Mouse (Mus musculus): ENCODE results near the gene Ufl1. TPM values are rescaled to one million over a fixed set of nuclear protein-coding genes. Genes with fewer than 3 reads are reported as not detected.

Ufl1 gene
- total RNA-seq, 2 experiments from 2014 or later, result 33.9 to 34.2 TPM

DNA sequence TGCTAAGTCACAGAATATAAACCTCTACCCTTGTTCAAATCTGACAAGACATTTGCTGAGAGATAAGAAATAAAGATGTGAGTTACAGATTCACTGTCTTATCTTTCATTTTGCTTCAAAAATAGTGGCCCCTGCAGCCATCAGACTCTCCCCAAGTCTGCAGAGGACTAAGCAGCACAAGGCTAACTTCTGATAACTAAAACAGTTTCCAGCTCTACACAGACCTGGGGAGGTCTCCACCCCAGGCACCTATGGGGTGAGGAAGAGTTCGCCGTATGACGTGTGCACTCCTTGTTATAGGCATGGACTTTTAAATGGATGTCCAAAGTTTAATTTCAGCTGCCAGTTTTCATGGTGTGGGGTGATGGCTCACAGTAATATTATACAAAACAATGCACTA is 49.1 kb downstream of the Ufl1 start:
- Histone ChIP-seq H3K4me3 (no peak overlapping the region), H3K27ac (no peak overlapping the region)
- no peak for DNase-seq (ENCODE audit: low spot score in 2 of 2)
- TF ChIP-seq CTCF (conservative IDR thresholded peaks at IDR 0.05), result no peak

DNA sequence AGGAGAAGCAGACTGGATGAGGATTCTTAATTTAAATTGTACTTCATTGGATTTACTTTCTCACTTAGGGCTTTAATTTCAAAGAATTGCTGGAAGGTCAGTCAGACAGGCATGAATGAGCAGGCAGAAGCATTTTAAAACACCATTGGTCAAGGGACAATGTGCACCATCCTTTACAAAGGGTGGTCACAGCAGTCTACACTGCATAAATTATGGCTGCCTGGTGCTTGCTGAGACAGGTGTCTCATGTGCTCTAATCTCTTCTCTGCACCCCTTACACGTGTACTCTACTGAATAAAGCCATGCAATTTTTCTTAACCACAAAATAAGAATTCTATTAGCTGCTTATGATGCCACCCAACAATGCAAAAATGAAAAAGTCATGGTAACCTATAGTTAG is 54.1 kb downstream of the Ufl1 start:
- Histone ChIP-seq H3K27ac (no peak overlapping the region), H3K4me3 (no peak overlapping the region)
- no peak for DNase-seq (ENCODE audit: low spot score in 2 of 2)
- no peak for TF ChIP-seq CTCF (conservative IDR thresholded peaks at IDR 0.05)

DNA sequence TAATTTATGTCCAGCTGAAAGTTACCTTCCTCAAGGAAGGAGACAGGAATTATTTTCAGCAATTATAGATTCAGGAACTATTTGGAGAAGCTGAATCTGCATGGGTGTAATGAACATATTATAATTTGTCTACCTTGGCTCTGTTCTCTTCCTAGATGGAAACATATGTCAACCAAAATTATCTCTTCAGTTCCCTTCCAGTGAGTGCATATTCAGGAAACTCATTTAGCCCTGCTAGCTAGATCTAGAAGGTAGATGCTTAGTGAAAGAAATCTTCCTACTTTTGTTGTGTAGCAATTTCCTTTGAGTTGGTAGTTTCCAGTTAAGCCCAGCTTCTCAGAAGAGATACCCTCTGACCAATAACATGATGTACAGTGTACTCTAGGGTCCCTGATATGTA is 59.7 kb downstream of the Ufl1 start:
- no peak for TF ChIP-seq CTCF (conservative IDR thresholded peaks at IDR 0.05)
- no peak for DNase-seq (ENCODE audit: low spot score in 2 of 2)
- Histone ChIP-seq H3K4me3 (no peak overlapping the region), H3K27ac (no peak overlapping the region)

DNA sequence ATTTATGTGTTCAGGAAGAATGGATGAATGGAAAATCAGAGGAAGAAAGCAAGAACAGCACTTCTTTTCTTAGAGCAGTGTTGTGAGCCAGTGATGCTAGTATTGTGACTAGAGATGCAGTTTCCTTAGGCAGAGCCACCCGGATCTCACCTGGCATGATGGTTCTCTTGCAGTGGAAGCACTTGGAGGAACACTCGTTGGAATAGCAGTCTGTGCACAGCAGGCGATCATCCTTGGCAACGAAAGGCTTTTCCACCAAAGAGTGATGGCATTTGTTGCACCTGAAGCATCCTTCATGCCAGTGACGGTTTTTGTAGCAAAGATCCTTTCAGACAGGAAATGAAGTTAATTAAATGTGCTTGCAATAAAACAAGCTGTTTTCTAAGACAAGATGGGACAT is 68.2 kb downstream of the Ufl1 start:
- no peak for TF ChIP-seq CTCF (conservative IDR thresholded peaks at IDR 0.05)

DNA sequence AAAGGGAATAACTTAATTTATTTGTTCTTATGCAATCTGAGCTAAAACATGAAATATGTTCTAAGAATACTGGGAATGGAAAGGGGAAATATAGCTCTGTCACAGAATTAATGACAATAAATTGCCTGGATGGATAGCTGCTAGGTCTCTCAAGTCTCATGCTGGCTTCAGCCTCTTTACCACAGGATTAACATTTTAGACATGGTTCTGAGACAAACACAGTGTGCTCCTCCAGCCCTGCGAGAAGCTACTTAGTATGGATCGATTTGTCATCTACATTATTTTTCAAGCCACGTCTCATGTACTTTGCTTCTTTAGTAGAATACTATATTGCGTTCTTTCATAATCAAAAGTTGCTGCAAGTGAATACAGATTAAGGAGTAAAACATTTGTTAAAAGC is 75.5 kb downstream of the Ufl1 start:
- DNase-seq (ENCODE audit: low spot score in 2 of 2), result no peak
- Histone ChIP-seq H3K4me3 (no peak overlapping the region), H3K27ac (no peak overlapping the region)
- TF ChIP-seq CTCF (conservative IDR thresholded peaks at IDR 0.05), result no peak

More for the DNA sequence above, 68.2 kb downstream of the Ufl1 start:
- H3K4me3 ChIP-seq, result no peak overlapping the region
- H3K27ac ChIP-seq, result no peak overlapping the region
- no peak for DNase-seq (ENCODE audit: low spot score in 2 of 2)

Other genes starting within 250 kb of the Ufl1 start
- under 1 TPM; 0.56 to 0.64 TPM for gene Fhl5, start 38.9 kb downstream of the Ufl1 start, total RNA-seq (2021)

Data from layer of hippocampus, adult 2 months (tissue).